Mouse (Mus musculus): ENCODE data around the gene Prr5l. TPM values are rescaled to one million over a fixed set of nuclear protein-coding genes. Genes with fewer than 3 reads are reported as not detected.
"Not testable (repeated sequence)": the region's sequence is repeated elsewhere in the genome, so short reads cannot be mapped to it uniquely, and the experiment has no call there.

Prr5l gene
- polyA plus RNA-seq, 1 experiment from 2014 or later: 5.5 TPM

DNA sequence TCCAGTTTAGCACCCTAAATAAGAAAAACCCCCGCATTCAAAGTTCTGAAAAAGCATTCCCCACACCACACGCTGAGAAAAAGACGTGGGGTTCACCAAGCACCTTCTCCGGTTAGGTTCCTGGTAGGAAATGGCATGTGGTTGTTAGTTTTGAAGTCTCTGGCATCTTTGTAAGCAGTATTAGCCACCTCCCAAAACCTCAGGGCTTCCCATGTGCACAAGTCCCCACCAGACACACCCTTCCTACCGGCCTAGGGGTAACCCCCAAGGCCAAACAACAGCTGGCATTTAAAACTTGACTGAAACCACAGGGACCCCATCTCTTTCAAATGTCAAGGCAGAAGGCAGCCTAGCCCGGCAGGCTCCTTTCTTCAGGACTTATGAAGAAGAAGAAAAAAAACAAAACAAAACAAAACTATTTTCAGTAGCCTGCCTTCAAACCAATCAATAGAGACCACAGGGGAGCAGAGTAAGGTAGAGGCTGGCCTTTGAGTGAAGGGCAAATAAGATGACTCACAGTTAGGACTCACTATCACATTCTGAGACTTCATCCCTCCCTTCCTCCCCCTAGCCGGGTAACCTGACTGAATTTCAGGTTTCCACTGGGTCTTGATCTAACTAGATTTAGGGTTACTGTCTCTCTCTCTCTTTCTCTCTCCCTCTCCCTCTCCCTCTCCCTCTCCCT, 126.6 kb downstream of the Prr5l start:
- Histone ChIP-seq H3K36me3 (no peaks in the 10 kb centered on the region), H3K27ac (no peak overlapping the region), H3K4me2 (no peak overlapping the region), H3K9me3 (replicated peaks) (no peaks in the 10 kb centered on the region), H3K4me1 (peaks cover 21% of the 10 kb centered on the region), H3K27me3 (replicated peaks) (no peaks in the 10 kb centered on the region), H3K4me3 (no peak overlapping the region), H3K9ac (no peak overlapping the region)
- 28% methylated on average over 7 of the region's 7 CpGs for WGBS (ENCODE audit: insufficient replicate concordance)
- ATAC-seq: no peak

DNA sequence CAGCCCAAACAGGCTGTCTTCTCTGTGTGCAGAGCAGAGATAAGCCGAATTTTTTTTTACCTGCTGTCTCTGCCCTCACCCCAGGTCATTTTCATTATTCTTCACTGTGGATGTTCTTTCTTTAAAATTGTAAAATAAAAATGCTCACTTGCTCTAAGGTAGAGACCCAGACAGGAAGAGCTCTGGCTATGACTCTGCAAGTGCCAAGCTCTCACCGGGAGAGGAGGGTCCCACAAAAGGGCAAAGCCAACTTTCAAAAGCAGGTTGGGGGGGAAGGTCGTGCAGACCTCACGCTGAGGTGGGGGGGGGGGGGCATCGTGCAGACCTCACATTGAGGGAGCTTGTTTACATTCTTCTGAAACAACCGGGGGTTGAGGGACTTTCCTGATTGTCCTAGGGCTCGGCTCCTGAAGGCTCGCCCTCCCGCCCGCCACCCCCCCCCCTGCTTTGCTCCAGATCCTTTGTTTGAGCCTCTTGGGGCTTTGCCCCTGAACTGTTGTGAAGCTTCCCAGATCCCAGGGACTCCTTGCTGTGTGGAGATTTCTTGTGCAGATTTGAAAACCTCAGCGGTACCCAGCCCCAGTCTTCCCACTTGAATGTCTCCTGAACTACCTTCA, 127.8 kb downstream of the Prr5l start:
- no peak for ATAC-seq
- H3K36me3 ChIP-seq: no peaks in the 10 kb centered on the region
- no peaks in the 10 kb centered on the region for H3K9me3 ChIP-seq (replicated peaks)
- 13% methylated on average over 10 of the region's 11 CpGs for WGBS (ENCODE audit: insufficient replicate concordance)
- no peaks in the 10 kb centered on the region for H3K27me3 ChIP-seq (replicated peaks)
- no peak overlapping the region for H3K9ac ChIP-seq
- peaks cover 21% of the 10 kb centered on the region for H3K4me1 ChIP-seq
- no peak overlapping the region for H3K4me3 ChIP-seq
- H3K27ac ChIP-seq: no peak overlapping the region
- H3K4me2 ChIP-seq: 0 out of 2 replicates have a peak overlapping the region, but pooled peaks have one; percentile 13

DNA sequence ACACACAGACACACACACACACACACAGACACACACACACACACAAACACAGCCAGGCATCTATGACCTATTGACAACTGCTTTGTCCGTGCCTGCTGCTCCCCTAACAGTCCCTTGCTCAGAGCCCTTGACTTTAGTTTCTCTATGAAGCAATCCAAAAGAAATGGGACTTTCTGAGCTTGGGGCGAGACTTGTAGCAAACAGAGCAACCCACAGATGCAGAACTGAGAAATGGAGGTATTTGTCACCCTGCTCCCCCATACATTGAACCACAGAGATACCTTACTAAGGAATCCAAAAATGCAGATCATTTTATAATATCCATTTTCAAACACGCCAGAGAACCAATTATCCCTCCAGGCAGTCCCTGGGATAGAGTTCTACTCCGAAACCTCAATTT, 128.4 kb downstream of the Prr5l start:
- WGBS (ENCODE audit: insufficient replicate concordance): 47% methylated on average over 4 of the region's 4 CpGs
- H3K36me3 ChIP-seq: no peaks in the 10 kb centered on the region
- ATAC-seq: no peak

DNA sequence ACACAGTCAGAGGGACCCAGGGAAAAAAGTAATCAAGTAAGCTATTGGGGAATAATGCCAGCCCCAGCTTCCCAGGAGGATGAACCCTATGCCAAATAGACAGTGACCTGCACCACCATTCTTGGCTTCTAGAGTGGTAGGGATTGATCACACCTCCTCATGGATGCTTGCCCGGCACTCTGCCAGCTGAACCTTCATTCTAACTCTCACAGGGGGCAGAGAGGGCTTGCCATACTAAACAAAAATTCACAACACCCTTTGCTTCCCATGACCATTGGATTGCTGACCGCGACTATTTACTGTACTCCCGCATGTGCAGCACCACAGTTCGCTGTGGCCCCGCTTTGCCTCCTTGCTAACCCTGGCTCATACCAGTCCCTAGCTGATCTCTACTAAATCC, 129.8 kb downstream of the Prr5l start:
- Histone ChIP-seq H3K4me3 (no peak overlapping the region), H3K9me3 (replicated peaks) (no peaks in the 10 kb centered on the region), H3K4me2 (no peak overlapping the region), H3K9ac (no peak overlapping the region), H3K4me1 (peaks cover 21% of the 10 kb centered on the region), H3K36me3 (no peaks in the 10 kb centered on the region), H3K27ac (no peak overlapping the region), H3K27me3 (replicated peaks) (no peaks in the 10 kb centered on the region)
- WGBS (ENCODE audit: insufficient replicate concordance): 90% methylated on average over 6 of the region's 6 CpGs
- no peak for ATAC-seq

More for the DNA sequence above, 128.4 kb downstream of the Prr5l start:
- no peaks in the 10 kb centered on the region for H3K27me3 ChIP-seq (replicated peaks)
- no peaks in the 10 kb centered on the region for H3K9me3 ChIP-seq (replicated peaks)
- peaks cover 21% of the 10 kb centered on the region for H3K4me1 ChIP-seq
- H3K27ac ChIP-seq: no peak overlapping the region
- no peak overlapping the region for H3K4me2 ChIP-seq
- no peak overlapping the region for H3K4me3 ChIP-seq
- H3K9ac ChIP-seq: no peak overlapping the region

DNA sequence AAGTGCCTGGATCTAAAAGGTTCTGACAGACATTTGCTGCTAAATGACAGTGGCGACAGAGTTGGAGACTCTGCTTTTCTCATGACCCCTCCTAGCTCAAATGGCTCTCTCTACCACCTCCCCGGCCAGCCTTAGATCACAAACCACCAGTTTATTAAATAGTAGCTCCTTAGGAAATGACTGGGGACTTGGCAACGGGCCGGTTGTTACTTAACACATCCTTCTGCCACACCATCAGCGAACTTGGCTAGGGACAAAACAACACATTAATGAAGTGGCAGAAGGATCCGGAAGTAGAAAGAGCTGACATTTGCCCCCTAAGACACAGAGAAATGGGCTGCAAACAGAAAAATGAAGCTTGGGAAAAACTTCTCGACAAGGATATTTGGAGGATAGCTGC, 130.4 kb downstream of the Prr5l start:
- no peaks in the 10 kb centered on the region for H3K27me3 ChIP-seq (replicated peaks)
- no peak overlapping the region for H3K4me2 ChIP-seq
- H3K36me3 ChIP-seq: no peaks in the 10 kb centered on the region
- no peak overlapping the region for H3K9ac ChIP-seq
- 65% methylated on average over 7 of the region's 7 CpGs for whole genome bisulfite sequencing (ENCODE audit: insufficient replicate concordance)
- no peak overlapping the region for H3K4me3 ChIP-seq
- H3K9me3 ChIP-seq (replicated peaks): no peaks in the 10 kb centered on the region
- no peak for ATAC-seq
- no peak overlapping the region for H3K27ac ChIP-seq
- peaks cover 21% of the 10 kb centered on the region for H3K4me1 ChIP-seq

DNA sequence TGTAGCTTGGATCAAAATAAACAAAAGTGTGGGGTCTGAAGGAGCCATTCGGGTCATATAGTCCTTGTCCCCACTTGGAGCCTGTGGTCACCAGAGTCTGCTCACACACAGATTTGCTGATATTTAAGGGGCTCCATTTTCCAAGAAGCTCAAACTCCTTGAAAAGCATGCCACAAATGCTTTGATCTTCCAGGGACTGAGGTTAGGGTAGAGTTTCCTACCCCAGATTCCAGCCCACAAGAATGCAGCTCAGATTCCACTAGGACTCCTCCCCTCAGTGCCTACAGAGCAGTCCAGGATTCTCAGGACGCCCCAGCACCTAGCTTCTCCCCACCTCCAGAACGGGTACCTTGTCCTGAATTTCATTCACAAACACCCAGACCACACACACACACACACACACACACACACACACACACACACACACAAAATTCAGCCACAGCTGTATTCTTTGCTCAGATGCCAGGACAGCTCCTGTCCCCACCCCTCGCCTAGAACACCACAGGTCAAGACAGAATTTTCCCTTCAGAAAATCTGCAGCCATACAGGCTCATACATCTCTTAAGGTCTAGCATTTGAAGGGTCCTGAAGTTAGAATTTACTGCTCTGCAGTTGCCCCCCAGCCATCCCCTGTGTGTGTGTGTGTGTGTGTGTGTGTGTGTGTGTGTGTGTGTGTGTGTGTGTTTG, 131.4 kb downstream of the Prr5l start:
- H3K4me1 ChIP-seq: peaks cover 17% of the 10 kb centered on the region
- no peak overlapping the region for H3K4me2 ChIP-seq
- no peak overlapping the region for H3K4me3 ChIP-seq
- H3K27me3 ChIP-seq (replicated peaks): no peaks in the 10 kb centered on the region
- H3K27ac ChIP-seq: no peak overlapping the region
- H3K9ac ChIP-seq: no peak overlapping the region
- no peaks in the 10 kb centered on the region for H3K9me3 ChIP-seq (replicated peaks)
- ATAC-seq: no peak
- WGBS (ENCODE audit: insufficient replicate concordance): 32% methylated on average over 4 of the region's 4 CpGs
- no peaks in the 10 kb centered on the region for H3K36me3 ChIP-seq

DNA sequence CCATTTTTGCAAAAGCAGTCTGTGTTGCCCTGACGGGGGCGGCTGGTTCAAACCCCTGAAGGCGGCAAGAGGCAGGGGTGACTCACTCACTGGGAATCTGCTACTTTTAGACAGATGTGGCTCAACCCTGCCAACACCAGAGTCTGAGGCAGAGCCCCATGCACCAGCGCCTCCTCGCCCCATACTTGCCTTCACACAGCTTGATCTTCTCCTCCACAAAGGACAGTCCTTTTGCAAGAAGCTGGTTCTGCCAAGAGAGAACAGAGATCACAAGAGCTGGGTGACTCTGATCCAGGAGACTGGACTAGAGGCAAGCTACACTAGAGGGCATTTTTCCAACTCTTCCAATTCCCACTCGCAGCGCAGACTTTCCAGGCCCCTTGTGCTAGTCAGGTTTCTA, 136.3 kb downstream of the Prr5l start:
- Histone ChIP-seq H3K9ac (no peak overlapping the region), H3K9me3 (replicated peaks) (no peaks in the 10 kb centered on the region), H3K4me3 (no peak overlapping the region), H3K27me3 (replicated peaks) (no peaks in the 10 kb centered on the region), H3K27ac (no peak overlapping the region), H3K4me2 (no peak overlapping the region), H3K36me3 (no peaks in the 10 kb centered on the region), H3K4me1 (no peaks in the 10 kb centered on the region)
- WGBS (ENCODE audit: insufficient replicate concordance): 82% methylated on average over 7 of the region's 7 CpGs
- ATAC-seq: no peak

DNA sequence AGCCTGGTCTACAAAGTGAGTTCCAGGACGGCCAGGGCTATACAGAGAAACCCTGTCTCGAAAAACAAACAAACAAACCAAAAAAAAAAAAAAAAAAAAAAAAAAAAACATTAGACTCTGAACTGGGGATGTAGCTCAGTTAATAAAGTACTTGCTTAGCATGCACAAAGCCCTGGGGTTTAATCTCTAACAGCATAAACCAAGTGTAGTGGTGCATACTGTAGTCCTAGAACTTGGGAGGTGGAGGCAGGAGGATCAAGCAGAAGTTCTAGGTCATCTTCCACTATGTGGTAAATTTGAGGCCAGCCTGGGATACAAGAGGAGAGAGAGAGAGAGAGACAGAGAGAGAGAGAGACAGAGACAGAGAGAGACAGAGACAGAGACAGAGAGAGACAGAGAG, 137.2 kb downstream of the Prr5l start:
- H3K4me1 ChIP-seq; H3K4me2 ChIP-seq; H3K9me3 ChIP-seq (replicated peaks); H3K9ac ChIP-seq; H3K36me3 ChIP-seq; H3K27me3 ChIP-seq (replicated peaks); H3K4me3 ChIP-seq; ATAC-seq; H3K27ac ChIP-seq: not testable (repeated sequence)
- 79% methylated on average over 2 of the region's 2 CpGs for WGBS (ENCODE audit: insufficient replicate concordance)

DNA sequence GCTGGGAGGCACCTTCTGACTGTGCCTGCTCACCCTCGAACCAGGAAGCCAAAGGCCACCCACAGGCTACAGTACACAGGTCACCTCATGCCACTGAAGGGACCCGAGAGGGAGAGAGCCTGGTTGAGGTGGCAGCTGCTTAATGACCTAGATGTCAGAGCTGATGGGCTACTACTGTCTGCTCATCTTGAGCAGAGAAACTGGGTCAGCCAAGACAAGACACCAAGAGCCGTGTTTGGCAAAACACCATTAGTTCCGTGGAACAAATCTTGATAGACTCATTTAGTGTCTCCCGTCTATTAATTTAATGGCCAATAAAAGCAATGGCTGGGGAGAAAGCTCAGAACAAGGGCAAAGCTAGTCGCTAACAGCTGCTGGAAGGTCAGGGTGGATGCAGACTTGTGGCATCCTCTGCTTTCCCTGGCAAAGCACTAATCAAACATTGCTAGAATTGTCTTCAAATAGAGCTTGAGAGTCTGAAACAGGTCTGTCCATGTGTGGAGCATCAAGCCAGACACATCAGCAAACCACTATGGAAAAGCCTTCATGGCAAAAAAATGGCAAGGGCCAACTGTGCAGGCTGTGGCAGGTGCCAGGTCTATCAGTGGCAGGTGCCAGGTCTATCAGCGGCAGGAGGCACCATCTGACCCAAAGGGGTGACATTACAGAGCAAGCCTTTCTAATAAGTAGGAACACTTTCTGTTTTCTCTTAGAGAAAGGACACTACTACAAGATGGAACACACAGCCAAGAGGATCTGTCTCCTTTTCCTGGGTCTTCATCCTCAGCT, 140.6 kb downstream of the Prr5l start:
- ATAC-seq: no peak
- no peaks in the 10 kb centered on the region for H3K9me3 ChIP-seq (replicated peaks)
- no peak overlapping the region for H3K9ac ChIP-seq
- no peaks in the 10 kb centered on the region for H3K27me3 ChIP-seq (replicated peaks)
- no peaks in the 10 kb centered on the region for H3K36me3 ChIP-seq
- H3K4me2 ChIP-seq: no peak overlapping the region
- H3K27ac ChIP-seq: no peak overlapping the region
- H3K4me3 ChIP-seq: no peak overlapping the region
- 66% methylated on average over 7 of the region's 7 CpGs for WGBS (ENCODE audit: insufficient replicate concordance)
- no peaks in the 10 kb centered on the region for H3K4me1 ChIP-seq

DNA sequence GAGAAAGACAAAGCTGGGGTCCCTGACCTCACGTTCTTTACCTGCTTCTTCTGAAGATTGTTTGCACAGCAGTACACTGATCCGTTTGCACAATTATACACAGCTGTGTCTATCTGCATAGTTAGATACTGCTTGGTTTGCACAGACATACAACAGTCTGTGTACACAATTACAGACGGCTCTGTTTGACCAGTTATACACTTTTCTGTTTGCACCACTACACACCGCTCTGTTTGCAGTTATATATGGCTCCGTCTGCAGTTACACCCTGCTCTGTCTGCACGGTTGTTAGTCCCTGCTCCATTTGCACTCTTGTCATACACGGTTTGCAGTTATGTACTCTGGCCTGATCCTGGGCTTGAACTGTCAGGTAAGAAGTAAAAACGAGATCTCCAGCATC, 141.2 kb downstream of the Prr5l start:
- 55% methylated on average over 8 of the region's 8 CpGs for WGBS (ENCODE audit: insufficient replicate concordance)
- Histone ChIP-seq H3K4me1 (no peaks in the 10 kb centered on the region), H3K27ac (no peak overlapping the region), H3K27me3 (replicated peaks) (no peaks in the 10 kb centered on the region), H3K4me2 (no peak overlapping the region), H3K36me3 (no peaks in the 10 kb centered on the region), H3K9ac (no peak overlapping the region), H3K4me3 (no peak overlapping the region), H3K9me3 (replicated peaks) (no peaks in the 10 kb centered on the region)
- ATAC-seq: 0 out of 2 replicates have a peak, but pooled peaks have one; percentile 24

DNA sequence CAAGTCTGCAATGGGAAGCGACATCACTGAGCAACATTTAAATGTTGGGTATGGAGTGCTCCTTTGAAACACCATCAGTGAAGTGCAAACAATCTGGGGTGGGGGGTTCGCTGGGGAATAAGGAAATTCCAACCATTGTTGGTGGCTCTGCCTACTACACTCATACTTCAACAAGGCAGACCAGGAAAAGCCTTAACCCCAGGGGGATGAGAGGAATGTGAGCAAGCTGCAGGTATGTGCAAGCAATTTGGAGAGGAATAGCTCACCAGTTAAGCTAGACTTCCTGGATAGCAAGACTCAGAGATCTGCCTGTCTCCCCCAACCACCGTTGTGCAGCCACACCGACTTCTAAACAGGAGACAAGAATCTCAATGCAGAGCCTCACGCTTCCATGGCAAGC, 142.9 kb downstream of the Prr5l start:
- ATAC-seq: no peak
- 58% methylated on average over 5 of the region's 5 CpGs for WGBS (ENCODE audit: insufficient replicate concordance)
- no peak overlapping the region for H3K27ac ChIP-seq
- H3K9ac ChIP-seq: no peak overlapping the region
- H3K4me3 ChIP-seq: no peak overlapping the region
- H3K4me1 ChIP-seq: no peaks in the 10 kb centered on the region
- no peak overlapping the region for H3K4me2 ChIP-seq
- no peaks in the 10 kb centered on the region for H3K36me3 ChIP-seq
- H3K9me3 ChIP-seq (replicated peaks): no peaks in the 10 kb centered on the region
- no peaks in the 10 kb centered on the region for H3K27me3 ChIP-seq (replicated peaks)

DNA sequence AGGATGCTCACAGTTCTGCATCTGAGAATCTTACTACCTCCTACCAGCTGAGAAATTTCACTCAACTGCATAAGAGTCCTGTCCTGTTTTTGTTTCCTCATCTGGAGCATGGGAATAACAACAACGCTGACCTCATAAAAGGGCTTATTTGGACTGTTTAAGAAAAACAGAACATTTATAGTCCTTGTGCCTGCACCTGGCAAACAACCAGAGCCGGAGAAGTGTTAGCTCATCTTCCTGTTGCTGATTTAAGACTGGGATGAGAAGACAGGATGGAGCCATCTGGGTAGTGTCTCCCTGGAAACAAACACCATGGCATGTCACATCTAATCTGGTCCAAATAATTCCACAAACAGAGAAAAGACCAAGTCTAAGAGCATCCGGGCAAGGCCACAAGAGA, 149.3 kb downstream of the Prr5l start:
- Histone ChIP-seq H3K9ac (no peak overlapping the region), H3K27me3 (replicated peaks) (0 out of 2 replicates have a peak, but pooled peaks cover 5% of the 10 kb centered on the region), H3K27ac (no peak overlapping the region), H3K4me1 (peaks cover 11% of the 10 kb centered on the region; the same call in 1 of the 2 replicates), H3K36me3 (no peaks in the 10 kb centered on the region), H3K9me3 (replicated peaks) (no peaks in the 10 kb centered on the region), H3K4me2 (no peak overlapping the region), H3K4me3 (no peak overlapping the region)
- no peak for ATAC-seq
- WGBS (ENCODE audit: insufficient replicate concordance): 62% methylated on average over 3 of the region's 3 CpGs
